Mouse (Mus musculus) C2C12 (cell line): Measurements from ENCODE around the gene Rnf180.

Experiments used
- CTCF ChIP-seq: IDR thresholded peaks from one replicate; pipeline ENCODE4 v1.5.1; 2011; ENCODE audit not compliant: control insufficient read depth, insufficient read depth, insufficient read length
- MYOG ChIP-seq: IDR thresholded peaks from one replicate; pipeline ENCODE4 v1.6.1; 2011; ENCODE audit not compliant: control insufficient read depth, insufficient read length; ENCODE audit errors: extremely low read depth

GRCm38 (mm10) chr13:105250767-105251166 is 43.8 kb downstream of the Rnf180 start:
- TF ChIP-seq CTCF, result no peak
- TF ChIP-seq MYOG, result no peak
